Mouse (Mus musculus) brain, embryonic 14.5 days (tissue): ENCODE data around the gene Zfp27.

Source experiments
- CTCF ChIP-seq: fragments of 200-500 bp; IDR thresholded peaks from 2 replicates; pipeline ENCODE4 v1.5.1; 2012; ENCODE audit warnings: inconsistent platforms, mild to moderate bottlenecking, moderate library complexity, borderline replicate concordance; ENCODE audit not compliant: insufficient read depth, insufficient read length; ENCODE audit errors: extremely low read depth
- POLR2A ChIP-seq: fragments of 200-500 bp; IDR thresholded peaks from 2 replicates; pipeline ENCODE4 v1.6.1; 2012; ENCODE audit warnings: mild to moderate bottlenecking, inconsistent platforms, borderline replicate concordance; ENCODE audit not compliant: poor library complexity, insufficient read depth, insufficient read length, severe bottlenecking; ENCODE audit errors: extremely low read depth

DNA sequence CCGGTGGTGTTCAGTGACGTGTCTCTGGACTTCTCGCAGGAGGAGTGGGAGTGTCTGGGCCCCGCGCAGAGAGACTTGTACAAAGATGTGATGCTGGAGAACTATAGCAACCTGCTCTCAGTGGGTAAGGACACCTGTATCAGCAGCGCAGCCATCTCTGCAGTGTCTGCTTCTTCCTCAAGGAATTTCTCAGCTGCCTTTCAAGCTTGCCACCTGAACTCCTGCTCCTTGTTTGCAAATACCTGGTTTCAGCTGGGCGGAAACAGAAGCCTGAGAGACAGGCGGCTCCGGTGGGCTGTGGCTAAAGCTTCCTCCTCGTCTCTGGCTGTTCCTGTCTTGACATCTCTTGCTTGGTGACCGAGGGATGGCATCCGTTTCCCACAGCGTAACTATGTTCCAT, 5.8 kb upstream of the Zfp27 start:
- TF ChIP-seq CTCF (no peak), POLR2A (no peak)
